Mouse (Mus musculus): ENCODE measurements around the gene Wfdc13. TPM values are rescaled to one million over a fixed set of nuclear protein-coding genes. Genes with fewer than 3 reads are reported as not detected.

Wfdc13 gene
- polyA plus RNA-seq, 1 experiment from 2014 or later = not detected

- H3K4me3 ChIP-seq (ENCODE audit: low read depth, low read length) = no peak overlapping the region
- no peaks in the 10 kb centered on the region for H3K36me3 ChIP-seq (ENCODE audit: control insufficient read depth, insufficient read depth, low read length)
- H3K9me3 ChIP-seq (ENCODE audit: control insufficient read depth, low read length) = no peaks in the 10 kb centered on the region
- H3K4me1 ChIP-seq (ENCODE audit: control insufficient read depth, insufficient read depth, low read length) = no peaks in the 10 kb centered on the region
- no peaks in the 10 kb centered on the region for H3K27me3 ChIP-seq (ENCODE audit: control insufficient read depth, insufficient read depth, low read length)
- H3K27ac ChIP-seq (ENCODE audit: low read depth, low read length) = no peak overlapping the region
- 86% methylated on average over 5 of the region's 5 CpGs for WGBS
- no peak overlapping the region for H3K9ac ChIP-seq (replicated peaks; ENCODE audit: low read depth, low read length)
- no peak for ATAC-seq (ENCODE audit: low read depth)
- H3K4me2 ChIP-seq (ENCODE audit: low read depth, low read length) = no peak overlapping the region
These were observed 49.9 kb downstream of the Wfdc13 start for GRCm38 (mm10) chr2:164734839-164735238.

GRCm38 (mm10) chr2:164735446-164735845 lies 50.5 kb downstream of the Wfdc13 start:
- WGBS = 92% methylated on average over 5 of the region's 5 CpGs

More at GRCm38 (mm10) chr2:164735446-164735845, 50.5 kb downstream of the Wfdc13 start:
- no peaks in the 10 kb centered on the region for H3K9me3 ChIP-seq (ENCODE audit: control insufficient read depth, low read length)
- H3K9ac ChIP-seq (replicated peaks; ENCODE audit: low read depth, low read length) = no peak overlapping the region
- no peak overlapping the region for H3K4me2 ChIP-seq (ENCODE audit: low read depth, low read length)
- ATAC-seq (ENCODE audit: low read depth) = no peak
- H3K4me3 ChIP-seq (ENCODE audit: low read depth, low read length) = no peak overlapping the region
- H3K36me3 ChIP-seq (ENCODE audit: control insufficient read depth, insufficient read depth, low read length) = no peaks in the 10 kb centered on the region
- no peaks in the 10 kb centered on the region for H3K27me3 ChIP-seq (ENCODE audit: control insufficient read depth, insufficient read depth, low read length)
- no peak overlapping the region for H3K27ac ChIP-seq (ENCODE audit: low read depth, low read length)
- no peaks in the 10 kb centered on the region for H3K4me1 ChIP-seq (ENCODE audit: control insufficient read depth, insufficient read depth, low read length)

Other genes starting within 250 kb of the Wfdc13 start
- gene Sdc4, start 241.2 kb upstream of the Wfdc13 start, polyA plus RNA-seq (2014; fragmentation: Nextera tagmentation; extraction: Ambion mirVana) = 3.6 and 7.1 TPM in 2 replicates
- 88.9 and 96.3 TPM in 2 replicates for gene Sys1, start 228.1 kb upstream of the Wfdc13 start, polyA plus RNA-seq (2014; fragmentation: Nextera tagmentation; extraction: Ambion mirVana)
- gene Gm20458, start 224.1 kb upstream of the Wfdc13 start, polyA plus RNA-seq (2014; fragmentation: Nextera tagmentation; extraction: Ambion mirVana) = 3.0 and 3.1 TPM in 2 replicates
- not detected in 2 replicates for gene Trp53tg5, start 211.4 kb upstream of the Wfdc13 start, polyA plus RNA-seq (2014; fragmentation: Nextera tagmentation; extraction: Ambion mirVana)
- 13.7 and 15.6 TPM in 2 replicates for gene Dbndd2, start 199.0 kb upstream of the Wfdc13 start, polyA plus RNA-seq (2014; fragmentation: Nextera tagmentation; extraction: Ambion mirVana)
- gene Pigt, start 187.6 kb upstream of the Wfdc13 start, polyA plus RNA-seq (2014; fragmentation: Nextera tagmentation; extraction: Ambion mirVana) = 96.6 and 118 TPM in 2 replicates
- 0.76 and 1.4 TPM in 2 replicates for gene Wfdc2, start 122.7 kb upstream of the Wfdc13 start, polyA plus RNA-seq (2014; fragmentation: Nextera tagmentation; extraction: Ambion mirVana)
- not detected in 2 replicates for gene Spint3, start 111.6 kb upstream of the Wfdc13 start, polyA plus RNA-seq (2014; fragmentation: Nextera tagmentation; extraction: Ambion mirVana)
- gene Wfdc6a, start 99.7 kb upstream of the Wfdc13 start, polyA plus RNA-seq (2014; fragmentation: Nextera tagmentation; extraction: Ambion mirVana) = not detected in 2 replicates
- gene Eppin, start 91.5 kb upstream of the Wfdc13 start, polyA plus RNA-seq (2014; fragmentation: Nextera tagmentation; extraction: Ambion mirVana) = not detected in 2 replicates
- gene Wfdc6b, start 71.6 kb upstream of the Wfdc13 start, polyA plus RNA-seq (2014; fragmentation: Nextera tagmentation; extraction: Ambion mirVana) = not detected in 2 replicates
- gene Wfdc8, start 71.5 kb upstream of the Wfdc13 start, polyA plus RNA-seq (2014; fragmentation: Nextera tagmentation; extraction: Ambion mirVana) = not detected in 2 replicates
- gene Wfdc16, start 46.3 kb upstream of the Wfdc13 start, polyA plus RNA-seq (2014; fragmentation: Nextera tagmentation; extraction: Ambion mirVana) = not detected in 2 replicates
- gene Wfdc10, start 29.1 kb upstream of the Wfdc13 start, polyA plus RNA-seq (2014; fragmentation: Nextera tagmentation; extraction: Ambion mirVana) = not detected in 2 replicates
- not detected in 2 replicates for gene Wfdc9, start 28.5 kb upstream of the Wfdc13 start, polyA plus RNA-seq (2014; fragmentation: Nextera tagmentation; extraction: Ambion mirVana)
- gene Wfdc11, start 11.0 kb upstream of the Wfdc13 start, polyA plus RNA-seq (2014; fragmentation: Nextera tagmentation; extraction: Ambion mirVana) = not detected in 2 replicates
- gene Spint4, start 13.4 kb downstream of the Wfdc13 start, polyA plus RNA-seq (2014; fragmentation: Nextera tagmentation; extraction: Ambion mirVana) = not detected in 2 replicates
- not detected in 2 replicates for gene Spint5, start 30.2 kb downstream of the Wfdc13 start, polyA plus RNA-seq (2014; fragmentation: Nextera tagmentation; extraction: Ambion mirVana)
- gene Wfdc3, start 60.8 kb downstream of the Wfdc13 start, polyA plus RNA-seq (2014; fragmentation: Nextera tagmentation; extraction: Ambion mirVana) = 0.77 and 1.2 TPM in 2 replicates
- gene Dnttip1, start 60.9 kb downstream of the Wfdc13 start, polyA plus RNA-seq (2014; fragmentation: Nextera tagmentation; extraction: Ambion mirVana) = 49.0 and 56.0 TPM in 2 replicates
- 30.6 and 38.9 TPM in 2 replicates for gene Ube2c, start 84.8 kb downstream of the Wfdc13 start, polyA plus RNA-seq (2014; fragmentation: Nextera tagmentation; extraction: Ambion mirVana)
- gene Tnnc2, start 94.9 kb downstream of the Wfdc13 start, polyA plus RNA-seq (2014; fragmentation: Nextera tagmentation; extraction: Ambion mirVana) = 1.9 and 6.4 TPM in 2 replicates
- gene Snx21, start 100.7 kb downstream of the Wfdc13 start, polyA plus RNA-seq (2014; fragmentation: Nextera tagmentation; extraction: Ambion mirVana) = 31.6 and 41.1 TPM in 2 replicates
- 21.0 and 24.2 TPM in 2 replicates for gene Acot8, start 119.8 kb downstream of the Wfdc13 start, polyA plus RNA-seq (2014; fragmentation: Nextera tagmentation; extraction: Ambion mirVana)
- gene Zswim3, start 120.0 kb downstream of the Wfdc13 start, polyA plus RNA-seq (2014; fragmentation: Nextera tagmentation; extraction: Ambion mirVana) = 16.9 and 19.0 TPM in 2 replicates
- gene Zswim1, start 137.6 kb downstream of the Wfdc13 start, polyA plus RNA-seq (2014; fragmentation: Nextera tagmentation; extraction: Ambion mirVana) = 28.1 and 29.3 TPM in 2 replicates
- gene Spata25, start 143.4 kb downstream of the Wfdc13 start, polyA plus RNA-seq (2014; fragmentation: Nextera tagmentation; extraction: Ambion mirVana) = 0.27 TPM in 1 of 2 replicates, not detected in the other
- 81.2 and 102 TPM in 2 replicates for gene Ctsa, start 147.8 kb downstream of the Wfdc13 start, polyA plus RNA-seq (2014; fragmentation: Nextera tagmentation; extraction: Ambion mirVana)
- 5.8 and 7.2 TPM in 2 replicates for gene Neurl2, start 148.3 kb downstream of the Wfdc13 start, polyA plus RNA-seq (2014; fragmentation: Nextera tagmentation; extraction: Ambion mirVana)
- gene Pltp, start 172.6 kb downstream of the Wfdc13 start, polyA plus RNA-seq (2014; fragmentation: Nextera tagmentation; extraction: Ambion mirVana) = 59.0 and 136 TPM in 2 replicates
- 78.0 and 82.1 TPM in 2 replicates for gene Pcif1, start 194.2 kb downstream of the Wfdc13 start, polyA plus RNA-seq (2014; fragmentation: Nextera tagmentation; extraction: Ambion mirVana)
- gene Zfp335, start 226.7 kb downstream of the Wfdc13 start, polyA plus RNA-seq (2014; fragmentation: Nextera tagmentation; extraction: Ambion mirVana) = 14.3 and 14.5 TPM in 2 replicates